Mouse (Mus musculus) brain, embryonic 14.5 days (tissue): Measurements from ENCODE around the gene Defb46.

Experiments
- CTCF ChIP-seq: fragments of 200-500 bp; IDR thresholded peaks from 2 replicates; pipeline ENCODE4 v1.5.1; 2012; ENCODE audit warnings: inconsistent platforms, mild to moderate bottlenecking, moderate library complexity, borderline replicate concordance; ENCODE audit not compliant: insufficient read depth, insufficient read length; ENCODE audit errors: extremely low read depth
- POLR2A ChIP-seq: fragments of 200-500 bp; IDR thresholded peaks from 2 replicates; pipeline ENCODE4 v1.6.1; 2012; ENCODE audit warnings: mild to moderate bottlenecking, inconsistent platforms, borderline replicate concordance; ENCODE audit not compliant: poor library complexity, insufficient read depth, insufficient read length, severe bottlenecking; ENCODE audit errors: extremely low read depth

DNA sequence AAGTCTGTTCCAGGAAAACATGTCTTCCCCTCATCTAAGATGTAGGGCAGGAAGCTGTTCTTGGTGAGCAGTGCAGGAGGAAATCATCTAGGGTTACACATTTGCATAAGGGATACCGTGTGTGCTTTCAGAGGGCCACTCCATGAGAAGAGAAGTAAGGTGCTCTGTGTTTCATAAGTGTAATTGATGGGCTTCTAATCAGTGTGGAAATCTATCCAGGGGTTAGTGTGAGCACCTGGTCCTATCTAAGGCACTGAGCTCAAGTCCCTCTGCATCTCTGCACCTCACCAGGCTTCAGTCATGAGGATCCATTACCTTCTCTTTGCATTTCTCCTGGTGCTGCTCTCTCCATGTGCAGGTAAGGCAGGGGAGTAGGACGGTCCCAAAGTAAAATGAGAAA is at the start of gene Defb46:
- TF ChIP-seq POLR2A, result no peak
- no peak for TF ChIP-seq CTCF
